Mouse (Mus musculus) stomach, postnatal 0 days (tissue): ENCODE measurements around the gene Yy1.

Source experiments
- CTCF ChIP-seq: IDR thresholded peaks from 2 replicates; pipeline ENCODE4 v1.5.1; 2016; ENCODE audit warnings: antibody characterized with exemption, low read depth, mild to moderate bottlenecking, moderate library complexity
- EP300 ChIP-seq: optimal IDR thresholded peaks from 2 replicates; pipeline ENCODE3; 2016; ENCODE audit warnings: antibody characterized with exemption

- TF ChIP-seq CTCF (no peak), EP300 (no peak)
Observed at GRCm38 (mm10) chr12:108824225-108824874, 31.6 kb downstream of the Yy1 start.
